Mouse (Mus musculus) midbrain, postnatal 0 days (tissue): ENCODE measurements at regions not wholly inside any gene's neighbourhood (a gene's known extent, or its start where the extent isn't known, plus 50 kb on each side); places are given as distances from the start of the nearest gene placed in this dataset.

Experiments used
- ATAC-seq: fragments of 200-750 bp; cut with Nextera tagmentation; 2 replicates; pipeline ENCODE4 v1.8.0; 2017; ENCODE audit warnings: moderate number of reproducible peaks, mild to moderate bottlenecking, moderate TSS enrichment, moderate library complexity; ENCODE audit not compliant: low FRiP score
- DNase-seq: peaks from one replicate; pipeline ENCODE4 v3.0.0-alpha.2; 2015; ENCODE audit warnings: low spot score
- H3K27ac ChIP-seq: fragments of 300-500 bp; sonication (generic); 2 replicates; pipeline ENCODE4 v1.5.1; 2014; ENCODE audit warnings: low read depth, mild to moderate bottlenecking, low read length, mixed read lengths
- H3K27me3 ChIP-seq: fragments of 300-500 bp; sonication (generic); 2 replicates; pipeline ENCODE4 v1.6.1; 2014; ENCODE audit warnings: low read length, control low read depth, mixed read lengths; ENCODE audit not compliant: insufficient read depth
- H3K36me3 ChIP-seq: fragments of 300-500 bp; sonication (generic); 2 replicates; pipeline ENCODE4 v1.6.1; 2014; ENCODE audit warnings: low read length, control low read depth, mixed read lengths; ENCODE audit not compliant: insufficient read depth
- H3K4me1 ChIP-seq: fragments of 300-500 bp; sonication (generic); 2 replicates; pipeline ENCODE4 v1.6.1; 2014; ENCODE audit warnings: mild to moderate bottlenecking, control low read depth, antibody characterized with exemption, low read length, mixed read lengths; ENCODE audit not compliant: insufficient read depth
- H3K4me2 ChIP-seq: fragments of 300-500 bp; sonication (generic); 2 replicates; pipeline ENCODE4 v1.6.1; 2014; ENCODE audit warnings: low read depth, mild to moderate bottlenecking, low read length, mixed read lengths; ENCODE audit not compliant: poor library complexity, severe bottlenecking
- H3K4me3 ChIP-seq: fragments of 300-500 bp; sonication (generic); 2 replicates; pipeline ENCODE4 v1.5.1; 2014; ENCODE audit warnings: low read depth, mild to moderate bottlenecking, low read length, moderate library complexity
- H3K9ac ChIP-seq: fragments of 300-500 bp; sonication (generic); replicated peaks from 2 replicates; pipeline ENCODE4 v1.6.1; 2014; ENCODE audit warnings: mild to moderate bottlenecking, low read length, moderate library complexity, mixed read lengths; ENCODE audit not compliant: poor library complexity, severe bottlenecking
- H3K9me3 ChIP-seq: fragments of 300-500 bp; sonication (generic); 2 replicates; pipeline ENCODE4 v1.6.1; 2016; ENCODE audit warnings: low read length, control low read depth
- CTCF ChIP-seq: IDR thresholded peaks from 2 replicates; pipeline ENCODE4 v1.5.1; 2016; ENCODE audit warnings: antibody characterized with exemption, mild to moderate bottlenecking
- WGBS: fragments of 180-500 bp; shearing (Covaris S2); extraction: QIAGEN DNeasy Blood & Tissue Kit; methylation state at CpG from one replicate; pipeline ENCODE4 v1.1.7; 2014; 5-methylcytosine and 5-hydroxymethylcytosine counted together

GRCm38 (mm10) chr2:174017042-174017441 is 59.1 kb upstream of the Stx16 start:
- 41% methylated on average over 6 of the region's 6 CpGs for WGBS
- ATAC-seq = no peak; the same call in 1 of the 2 replicates

GRCm38 (mm10) chr2:174017596-174017995 is 58.5 kb upstream of the Stx16 start:
- TF ChIP-seq CTCF = no peak
- no peaks in the 10 kb centered on the region for H3K9me3 ChIP-seq
- H3K4me2 ChIP-seq = no peak overlapping the region
- no peaks in the 10 kb centered on the region for H3K27me3 ChIP-seq
- H3K4me1 ChIP-seq = no peaks in the 10 kb centered on the region; the same call in 1 of the 2 replicates
- H3K27ac ChIP-seq = no peak overlapping the region
- no peak overlapping the region for H3K9ac ChIP-seq
- DNase-seq (no peak), ATAC-seq (no peak)
- no peak overlapping the region for H3K4me3 ChIP-seq
- no peaks in the 10 kb centered on the region for H3K36me3 ChIP-seq
- 69% methylated on average over 3 of the region's 3 CpGs for WGBS

More at GRCm38 (mm10) chr2:174017042-174017441, 59.1 kb upstream of the Stx16 start:
- H3K27me3 ChIP-seq = no peaks in the 10 kb centered on the region
- no peak overlapping the region for H3K4me3 ChIP-seq
- no peaks in the 10 kb centered on the region for H3K36me3 ChIP-seq
- no peaks in the 10 kb centered on the region; the same call in 1 of the 2 replicates for H3K4me1 ChIP-seq
- no peak overlapping the region for H3K27ac ChIP-seq
- no peaks in the 10 kb centered on the region for H3K9me3 ChIP-seq
- peak; percentile 41 for DNase-seq
- TF ChIP-seq CTCF = no peak
- H3K4me2 ChIP-seq = no peak overlapping the region
- no peak overlapping the region for H3K9ac ChIP-seq

DNA sequence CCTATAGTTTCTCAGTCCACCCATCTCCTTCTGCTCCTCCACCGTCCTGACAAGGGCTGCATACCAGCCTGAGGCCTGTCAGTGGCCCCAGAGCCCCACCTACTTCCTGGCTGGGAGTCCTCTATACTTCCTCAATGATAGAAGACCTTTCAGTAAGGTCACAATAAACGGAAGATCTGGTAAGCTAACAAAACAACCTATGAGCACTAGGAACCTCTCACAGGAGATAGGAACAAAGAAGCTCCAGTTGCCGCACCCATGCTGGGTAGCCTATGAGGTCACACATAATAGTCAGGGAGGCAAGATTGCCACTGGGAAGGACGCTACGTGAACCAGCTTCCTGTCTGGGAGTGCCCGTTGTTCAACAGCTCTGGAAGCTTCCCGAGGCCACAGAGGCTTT is 58.1 kb upstream of the Stx16 start:
- Histone ChIP-seq H3K36me3 (no peaks in the 10 kb centered on the region), H3K9ac (no peak overlapping the region), H3K4me1 (no peaks in the 10 kb centered on the region; the same call in 1 of the 2 replicates), H3K4me2 (no peak overlapping the region), H3K27me3 (no peaks in the 10 kb centered on the region), H3K27ac (no peak overlapping the region), H3K4me3 (no peak overlapping the region), H3K9me3 (no peaks in the 10 kb centered on the region)
- DNase-seq = no peak
- WGBS = 78% methylated on average over 7 of the region's 7 CpGs
- TF ChIP-seq CTCF = no peak
- ATAC-seq = no peak

DNA sequence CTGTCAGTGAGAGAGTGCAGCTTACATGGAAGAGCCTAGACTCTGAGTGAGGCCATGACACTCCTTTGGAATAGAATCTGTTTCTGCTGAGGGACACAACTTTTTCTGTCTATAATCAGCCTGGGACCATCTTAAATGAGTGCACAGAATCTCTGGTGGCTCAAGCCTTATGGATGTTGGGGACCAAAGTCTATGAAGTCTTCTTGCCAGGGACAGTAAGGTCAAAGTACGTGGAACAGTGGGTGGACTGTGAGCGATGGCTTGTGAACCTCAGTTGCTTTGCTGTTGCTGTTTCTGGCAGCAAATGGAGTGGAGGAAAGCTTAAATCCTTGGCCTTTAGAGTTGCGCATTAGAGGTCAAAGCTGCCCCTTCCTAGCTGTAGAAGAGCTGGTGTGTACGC is 57.1 kb upstream of the Stx16 start:
- Histone ChIP-seq H3K9me3 (no peaks in the 10 kb centered on the region), H3K4me1 (no peaks in the 10 kb centered on the region; the same call in 1 of the 2 replicates), H3K27me3 (no peaks in the 10 kb centered on the region), H3K27ac (no peak overlapping the region), H3K4me3 (no peak overlapping the region), H3K36me3 (no peaks in the 10 kb centered on the region), H3K9ac (no peak overlapping the region), H3K4me2 (no peak overlapping the region)
- ATAC-seq = no peak
- TF ChIP-seq CTCF = no peak
- DNase-seq = no peak
- WGBS = 95% methylated on average over 4 of the region's 4 CpGs

DNA sequence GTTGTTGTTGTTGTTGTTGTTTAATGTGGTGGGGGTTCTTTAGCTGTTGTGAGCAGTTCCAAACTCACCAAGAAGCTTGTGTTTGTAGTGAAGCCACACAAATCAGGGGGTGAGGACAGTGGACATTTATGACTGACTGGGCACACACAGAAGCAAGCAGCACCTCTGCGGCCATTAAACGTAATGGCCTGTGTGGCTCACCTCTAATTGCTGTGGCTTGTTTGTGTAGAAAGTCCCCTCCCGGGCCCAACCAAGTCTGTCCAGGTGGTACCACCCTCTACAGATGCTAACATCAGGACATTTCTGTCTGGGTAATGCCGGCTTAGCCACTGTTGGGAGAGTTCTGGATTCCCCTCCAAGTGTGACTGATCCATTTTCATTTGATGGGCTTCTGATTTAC is 56.1 kb upstream of the Stx16 start:
- no peak for TF ChIP-seq CTCF
- H3K36me3 ChIP-seq = no peaks in the 10 kb centered on the region
- no peak overlapping the region for H3K9ac ChIP-seq
- H3K9me3 ChIP-seq = no peaks in the 10 kb centered on the region
- no peak overlapping the region for H3K4me2 ChIP-seq
- DNase-seq (no peak), ATAC-seq (no peak)
- WGBS = 82% methylated on average over 4 of the region's 4 CpGs
- no peaks in the 10 kb centered on the region for H3K27me3 ChIP-seq
- no peak overlapping the region for H3K4me3 ChIP-seq
- H3K4me1 ChIP-seq = no peaks in the 10 kb centered on the region; the same call in 1 of the 2 replicates
- no peak overlapping the region for H3K27ac ChIP-seq

DNA sequence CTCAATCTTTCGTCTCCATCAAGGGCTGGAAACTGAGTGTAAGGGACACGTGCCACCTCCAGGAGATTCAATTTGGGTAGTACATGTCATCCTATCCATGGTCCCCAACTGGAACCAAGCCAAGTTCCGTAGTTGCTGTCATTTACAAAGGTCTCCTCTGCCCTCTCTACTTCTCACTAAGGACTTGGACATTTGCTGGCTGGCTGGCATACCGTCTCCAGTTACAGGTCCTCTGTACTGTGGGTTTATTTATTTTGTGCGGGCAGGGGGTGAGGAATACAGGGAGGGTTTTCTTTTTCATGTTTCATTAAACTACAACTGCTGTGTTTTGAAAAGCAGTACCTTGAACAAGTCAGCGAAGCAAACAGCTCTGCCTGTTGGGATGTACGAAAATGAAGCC is 55.7 kb upstream of the Stx16 start:
- WGBS = 82% methylated on average over 7 of the region's 7 CpGs
- Histone ChIP-seq H3K9me3 (no peaks in the 10 kb centered on the region), H3K4me2 (no peak overlapping the region), H3K27ac (no peak overlapping the region), H3K27me3 (no peaks in the 10 kb centered on the region), H3K4me3 (no peak overlapping the region), H3K4me1 (no peaks in the 10 kb centered on the region; the same call in 1 of the 2 replicates), H3K36me3 (no peaks in the 10 kb centered on the region), H3K9ac (no peak overlapping the region)
- no peak for DNase-seq
- no peak for ATAC-seq
- TF ChIP-seq CTCF = no peak
